Mouse (Mus musculus) E14TG2a.4 (cell line): ENCODE measurements around the gene Sidt2.

ENCODE experiments used
- CTCF ChIP-seq: conservative IDR thresholded peaks from 2 replicates; pipeline ENCODE4 v1.5.1; 2014; ENCODE audit warnings: low read length
- NANOG ChIP-seq: IDR thresholded peaks from 2 replicates; pipeline ENCODE4 v1.6.1; 2014; ENCODE audit warnings: borderline replicate concordance, low read length, mixed read lengths

- TF ChIP-seq CTCF (no peak), NANOG (no peak)
These were observed 49.9 kb downstream of the Sidt2 start for GRCm38 (mm10) chr9:45905196-45905595.
